Mouse (Mus musculus): Measurements from ENCODE around the gene Fam114a1.

DNA sequence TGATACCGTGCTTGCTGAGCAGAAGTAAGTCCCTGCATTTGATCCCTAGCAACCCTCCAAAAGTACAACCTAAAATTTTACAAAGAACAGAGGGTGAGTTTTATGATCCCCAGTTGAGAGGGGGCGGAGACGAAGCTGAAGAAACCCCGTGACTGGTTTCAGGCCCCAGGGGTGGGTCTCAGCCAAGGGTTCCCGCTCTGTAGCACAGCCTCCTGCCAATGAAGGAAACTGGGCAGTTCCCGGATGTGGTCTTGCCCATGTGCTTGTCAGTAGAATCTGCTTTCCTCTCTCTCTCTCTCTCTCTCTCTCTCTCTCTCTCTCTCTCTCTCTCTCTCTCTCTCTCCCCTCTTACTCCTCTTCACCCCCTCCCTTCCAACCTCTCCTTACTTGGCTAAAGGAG, 56.0 kb downstream of the Fam114a1 start:
- TF ChIP-seq POLR2A (IDR thresholded peaks at IDR 0.05; ENCODE audit: low read depth, low read length) (no peak), CTCF (IDR thresholded peaks at IDR 0.05; ENCODE audit: borderline replicate concordance, insufficient read depth, low read length) (no peak)
